Mouse (Mus musculus) small intestine, adult 2 months (tissue): ENCODE results near the gene Cd63.

Experiments
- CTCF ChIP-seq: fragments of 200-500 bp; IDR thresholded peaks from 2 replicates; pipeline ENCODE4 v1.5.1; 2012; ENCODE audit warnings: low read depth, mild to moderate bottlenecking, control low read depth, inconsistent platforms, low read length, moderate library complexity, mixed read lengths; ENCODE audit not compliant: insufficient replicate concordance, insufficient read length; ENCODE audit errors: extremely low read depth
- POLR2A ChIP-seq: fragments of 200-500 bp; IDR thresholded peaks from 2 replicates; pipeline ENCODE4 v1.6.1; 2012; ENCODE audit warnings: low read depth, mild to moderate bottlenecking, control low read depth, inconsistent platforms, low read length, moderate library complexity

DNA sequence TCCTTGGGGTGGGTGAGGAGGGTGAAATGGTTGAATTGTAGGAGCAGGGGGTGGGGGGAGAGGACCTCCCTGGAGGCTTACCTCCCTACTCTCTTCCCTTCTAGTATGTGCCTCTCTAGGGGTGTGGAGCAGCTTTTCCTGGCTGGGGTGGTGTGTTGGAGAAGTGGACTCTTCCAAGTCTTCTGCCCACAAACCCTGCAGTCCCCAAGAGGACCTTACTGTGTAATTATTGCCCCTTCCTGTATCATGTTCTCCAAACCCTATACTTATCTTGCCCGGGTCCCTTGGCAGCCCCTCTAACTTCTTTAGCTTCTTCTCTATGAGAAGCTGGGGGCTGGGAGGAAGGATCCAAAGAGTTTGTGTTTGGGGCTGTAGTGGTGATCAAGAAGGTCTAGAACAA, 4.0 kb upstream of the Cd63 start:
- TF ChIP-seq CTCF (no peak), POLR2A (no peak)
